Mouse (Mus musculus) CH12.LX (cell line): ENCODE measurements around the gene Mxra8. TPM values are rescaled to one million over a fixed set of nuclear protein-coding genes. Genes with fewer than 3 reads are reported as not detected.

Experiments used
- DNase-seq: peaks from one replicate; pipeline ENCODE4 v3.0.0-alpha.2; 2013; ENCODE audit errors: extremely low read depth
- H3K27ac ChIP-seq: 2 replicates; pipeline ENCODE4 v1.5.1; 2012; ENCODE audit warnings: low read depth, mild to moderate bottlenecking, control low read depth, moderate library complexity; ENCODE audit not compliant: insufficient read depth
- H3K27me3 ChIP-seq: replicated peaks from 2 replicates; pipeline ENCODE3; 2012; ENCODE audit warnings: inconsistent platforms
- H3K36me3 ChIP-seq, 2 experiments: replicated peaks in 1 of 2; 2 replicates each; pipeline versions ENCODE3 to v1.6.1; 2012; ENCODE audit warnings: inconsistent platforms in 1 of 2, low read length in 1 of 2, mild to moderate bottlenecking in 1 of 2, mixed read lengths in 1 of 2, moderate library complexity in 1 of 2; ENCODE audit not compliant: control insufficient read depth in 1 of 2, insufficient read depth in 1 of 2
- H3K4me1 ChIP-seq, 2 experiments: 2 replicates each; pipeline ENCODE4 v1.6.1; 2012; ENCODE audit warnings: inconsistent platforms in 1 of 2, moderate library complexity in 1 of 2; ENCODE audit not compliant: insufficient read depth in 2 of 2, control insufficient read depth in 1 of 2
- H3K4me2 ChIP-seq: 2 replicates; pipeline ENCODE4 v1.6.1; 2012; ENCODE audit warnings: low read depth, mild to moderate bottlenecking, control low read depth; ENCODE audit not compliant: poor library complexity, insufficient read depth, severe bottlenecking
- H3K4me3 ChIP-seq, 3 experiments: fragments of 150-350 bp in 1 of 3; sonication (generic) in 1 of 3; replicated peaks in 1 of 3; 2 replicates each; pipeline versions ENCODE3 to v1.5.1; 2011 to 2012; ENCODE audit warnings: low read depth in 2 of 3, low read length in 2 of 3, mild to moderate bottlenecking in 2 of 3, moderate library complexity in 2 of 3, control low read depth in 1 of 3, improper control_type of control experiment in 1 of 3, inconsistent platforms in 1 of 3, mixed read lengths in 1 of 3; ENCODE audit not compliant: poor library complexity in 1 of 3
- H3K79me2 ChIP-seq: replicated peaks from 2 replicates; pipeline ENCODE4 v1.6.1; 2012; ENCODE audit warnings: mild to moderate bottlenecking, moderate library complexity; ENCODE audit not compliant: control insufficient read depth, poor library complexity, insufficient read depth, severe bottlenecking; ENCODE audit errors: extremely low read depth
- H3K9ac ChIP-seq: 2 replicates; pipeline ENCODE4 v1.6.1; 2012; ENCODE audit warnings: low read depth, mild to moderate bottlenecking, control low read depth, moderate library complexity; ENCODE audit not compliant: insufficient read depth
- H3K9me3 ChIP-seq: replicated peaks from 2 replicates; pipeline ENCODE3; 2012; ENCODE audit warnings: low read length, inconsistent platforms, mixed read lengths
- BHLHE40 ChIP-seq: IDR thresholded peaks from 2 replicates; pipeline ENCODE4 v1.6.1; 2011; ENCODE audit warnings: mild to moderate bottlenecking, low read depth, low read length, improper control_type of control experiment
- CHD1 ChIP-seq: IDR thresholded peaks from 2 replicates; pipeline ENCODE4 v1.6.1; 2012; ENCODE audit warnings: low read depth, low read length, improper control_type of control experiment, inconsistent platforms
- CHD2 ChIP-seq: IDR thresholded peaks from 2 replicates; pipeline ENCODE4 v1.6.1; 2011; ENCODE audit warnings: low read length, improper control_type of control experiment
- CTCF ChIP-seq, 2 experiments: IDR thresholded peaks in 1 of 2; conservative IDR thresholded peaks in 1 of 2; 2 replicates each; pipeline ENCODE4 v1.5.1; 2011 to 2012; ENCODE audit warnings: low read depth in 2 of 2, low read length in 2 of 2, improper control_type of control experiment in 1 of 2, inconsistent platforms in 1 of 2, mild to moderate bottlenecking in 1 of 2, moderate library complexity in 1 of 2
- E2F4 ChIP-seq: IDR thresholded peaks from 2 replicates; pipeline ENCODE4 v1.6.1; 2011; ENCODE audit warnings: low read depth, low read length, improper control_type of control experiment; ENCODE audit not compliant: insufficient replicate concordance
- ELF1 ChIP-seq: IDR thresholded peaks from 2 replicates; pipeline ENCODE4 v1.6.1; 2014; ENCODE audit warnings: low read depth, mild to moderate bottlenecking, inconsistent platforms, low read length, improper control_type of control experiment
- EP300 ChIP-seq: IDR thresholded peaks from 2 replicates; pipeline ENCODE4 v1.6.1; 2011; ENCODE audit warnings: low read length, improper control_type of control experiment
- ETS1 ChIP-seq: conservative IDR thresholded peaks from 2 replicates; pipeline ENCODE4 v1.6.1; 2012; ENCODE audit warnings: low read depth, mild to moderate bottlenecking, inconsistent platforms, low read length, improper control_type of control experiment, moderate library complexity
- GABPA ChIP-seq: IDR thresholded peaks from 2 replicates; pipeline ENCODE4 v1.6.1; 2012; ENCODE audit warnings: low read depth, low read length, improper control_type of control experiment, inconsistent platforms; ENCODE audit not compliant: insufficient replicate concordance
- IRF4 ChIP-seq: IDR thresholded peaks from 2 replicates; pipeline ENCODE4 v1.6.1; 2014; ENCODE audit warnings: low read depth, mild to moderate bottlenecking, inconsistent platforms, low read length, improper control_type of control experiment
- JUN ChIP-seq: IDR thresholded peaks from 2 replicates; pipeline ENCODE4 v1.6.1; 2011; ENCODE audit warnings: low read depth, mild to moderate bottlenecking, low read length, improper control_type of control experiment, moderate library complexity; ENCODE audit not compliant: insufficient read depth
- JUND ChIP-seq: conservative IDR thresholded peaks from 2 replicates; pipeline ENCODE4 v1.6.1; 2011; ENCODE audit warnings: low read depth, low read length, improper control_type of control experiment
- KAT2A ChIP-seq: IDR thresholded peaks from 2 replicates; pipeline ENCODE4 v1.6.1; 2012; ENCODE audit warnings: low read length, improper control_type of control experiment, inconsistent platforms; ENCODE audit not compliant: insufficient replicate concordance
- MAFK ChIP-seq: IDR thresholded peaks from 2 replicates; pipeline ENCODE4 v1.6.1; 2011; ENCODE audit warnings: low read length, improper control_type of control experiment; ENCODE audit not compliant: insufficient replicate concordance
- MAZ ChIP-seq: IDR thresholded peaks from 2 replicates; pipeline ENCODE4 v1.6.1; 2012; ENCODE audit warnings: low read depth, mild to moderate bottlenecking, inconsistent platforms, low read length, improper control_type of control experiment, moderate library complexity
- MEF2A ChIP-seq: IDR thresholded peaks from 2 replicates; pipeline ENCODE4 v1.6.1; 2014; ENCODE audit warnings: low read depth, mild to moderate bottlenecking, inconsistent platforms, low read length, improper control_type of control experiment, borderline replicate concordance
- MXI1 ChIP-seq: IDR thresholded peaks from 2 replicates; pipeline ENCODE4 v1.6.1; 2011; ENCODE audit warnings: mild to moderate bottlenecking, low read depth, low read length, improper control_type of control experiment
- MYC ChIP-seq: IDR thresholded peaks from 2 replicates; pipeline ENCODE4 v1.6.1; 2011; ENCODE audit warnings: low read depth, mild to moderate bottlenecking, improper control_type of control experiment, low read length
- NELFE ChIP-seq: IDR thresholded peaks from 2 replicates; pipeline ENCODE4 v1.6.1; 2011; ENCODE audit warnings: low read depth, low read length, improper control_type of control experiment
- NRF1 ChIP-seq: IDR thresholded peaks from 2 replicates; pipeline ENCODE4 v1.6.1; 2014; ENCODE audit warnings: low read depth, mild to moderate bottlenecking, inconsistent platforms, low read length, improper control_type of control experiment, moderate library complexity
- PAX5 ChIP-seq: IDR thresholded peaks from 2 replicates; pipeline ENCODE4 v1.6.1; 2012; ENCODE audit warnings: low read length, inconsistent platforms, mixed read lengths
- POLR2A ChIP-seq: IDR thresholded peaks from 2 replicates; pipeline ENCODE4 v1.6.1; 2011; ENCODE audit warnings: low read depth, mild to moderate bottlenecking, improper control_type of control experiment, low read length
- POLR2AphosphoS2 ChIP-seq: IDR thresholded peaks from 2 replicates; pipeline ENCODE4 v1.6.1; 2011; ENCODE audit warnings: low read depth, low read length, improper control_type of control experiment
- RAD21 ChIP-seq: IDR thresholded peaks from 2 replicates; pipeline ENCODE4 v1.6.1; 2011; ENCODE audit warnings: low read depth, mild to moderate bottlenecking, low read length, improper control_type of control experiment, moderate library complexity
- RCOR1 ChIP-seq: conservative IDR thresholded peaks from 2 replicates; pipeline ENCODE4 v1.6.1; 2012; ENCODE audit warnings: low read depth, mild to moderate bottlenecking, inconsistent platforms, low read length, improper control_type of control experiment
- SIN3A ChIP-seq: IDR thresholded peaks from 2 replicates; pipeline ENCODE4 v1.6.1; 2012; ENCODE audit warnings: low read length, improper control_type of control experiment, inconsistent platforms
- SMC3 ChIP-seq: IDR thresholded peaks from 2 replicates; pipeline ENCODE4 v1.6.1; 2011; ENCODE audit warnings: low read depth, low read length, improper control_type of control experiment
- TBP ChIP-seq: conservative IDR thresholded peaks from 2 replicates; pipeline ENCODE4 v1.6.1; 2011; ENCODE audit warnings: low read depth, low read length, improper control_type of control experiment
- TCF12 ChIP-seq: IDR thresholded peaks from 2 replicates; pipeline ENCODE4 v1.6.1; 2014; ENCODE audit warnings: low read depth, mild to moderate bottlenecking, inconsistent platforms, low read length, improper control_type of control experiment
- UBTF ChIP-seq: IDR thresholded peaks from 2 replicates; pipeline ENCODE4 v1.6.1; 2012; ENCODE audit warnings: low read depth, mild to moderate bottlenecking, inconsistent platforms, low read length, improper control_type of control experiment, moderate library complexity
- USF1 ChIP-seq: IDR thresholded peaks from 2 replicates; pipeline ENCODE4 v1.6.1; 2014; ENCODE audit warnings: low read depth, mild to moderate bottlenecking, inconsistent platforms, low read length, improper control_type of control experiment
- USF2 ChIP-seq: conservative IDR thresholded peaks from 2 replicates; pipeline ENCODE4 v1.6.1; 2011; ENCODE audit warnings: low read depth, low read length, improper control_type of control experiment
- ZC3H11A ChIP-seq: IDR thresholded peaks from 2 replicates; pipeline ENCODE4 v1.6.1; 2012; ENCODE audit warnings: low read depth, mild to moderate bottlenecking, inconsistent platforms, low read length, improper control_type of control experiment
- ZKSCAN1 ChIP-seq: IDR thresholded peaks from 2 replicates; pipeline ENCODE4 v1.6.1; 2012; ENCODE audit warnings: low read depth, inconsistent platforms, low read length, improper control_type of control experiment, borderline replicate concordance
- ZMIZ1 ChIP-seq: IDR thresholded peaks from 2 replicates; pipeline ENCODE4 v1.6.1; 2012; ENCODE audit warnings: low read depth, mild to moderate bottlenecking, inconsistent platforms, low read length, improper control_type of control experiment
- ZNF384 ChIP-seq: IDR thresholded peaks from 2 replicates; pipeline ENCODE4 v1.6.1; 2012; ENCODE audit warnings: low read depth, low read length, improper control_type of control experiment, inconsistent platforms
- dilution Hi-C: fragments of 300-500 bp; cut with MboI; formaldehyde crosslinking; loops from 2 replicates; pipeline ENCODE4 v1.14.3; 2020; ENCODE audit warnings: low sequenced_read_pairs; ENCODE audit not compliant: extremely low pct_unique_long_range_greater_than_20kb, extremely low pct_ligation_motif_present
- in situ Hi-C: fragments of 300-500 bp; cut with MboI; formaldehyde crosslinking; loops from 3 replicates; pipeline ENCODE4 v1.14.3; 2019; ENCODE audit warnings: low sequenced_read_pairs, low pct_ligation_motif_present, low pct_unique_long_range_greater_than_20kb, mixed read lengths
- polyA plus RNA-seq: library from polyadenylated mRNA; unstranded; fragments of >175 nt; gene quantifications from 2 replicates; pipeline ENCODE4 v1.2.1, GENCODE M21; 2012; ENCODE audit warnings: low read depth; ENCODE audit not compliant: insufficient read length
- total RNA-seq, 2 experiments: library from RNA; depleted of rRNA; stranded (reverse); fragments of 300-350 nt in 1 of 2; fragments of >200 nt in 1 of 2; gene quantifications; 2 replicates each; pipeline ENCODE4 v1.2.3; 2012 to 2014

The Mxra8 gene
- total and polyA plus RNA-seq, 3 experiments: 8.8 to 24.0 (median 12.4) TPM

GRCm38 (mm10) chr4:155807841-155808240 is 31.6 kb upstream of the Mxra8 start (continued):
- no peak for TF ChIP-seq POLR2AphosphoS2
- TF ChIP-seq, all 38 proteins: peak for 0

GRCm38 (mm10) chr4:155811929-155812664 is 27.4 kb upstream of the Mxra8 start, which contains the start of gene Ccnl2:
Gene Ccnl2 (plus strand): TSS chr4:155812489.
- Histone ChIP-seq H3K36me3 (peaks cover 70 to 75% of the 10 kb centered on the region in 2 experiments), H3K4me1 (peaks cover 6 to 28% of the 10 kb centered on the region in 2 experiments), H3K79me2 (peaks cover 39% of the 10 kb centered on the region), H3K4me2 (peak within 1 kb of the TSS; percentile 98), H3K27me3 (no peaks in the 10 kb centered on the region), H3K4me3 (peak within 1 kb of the TSS; percentile 82 to 100 (median 98)), H3K27ac (peak within 1 kb of the TSS; percentile 70), H3K9ac (peak within 1 kb of the TSS; percentile 99), H3K9me3 (no peaks in the 10 kb centered on the region)
- DNase-seq: peak; percentile 97
- in situ Hi-C loops: no loop called here
- dilution Hi-C loops: no loop called here
- peak; percentile 83; the same call in 1 of the 2 replicates for TF ChIP-seq TCF12
- TF ChIP-seq NRF1: peak; percentile 69
- peak; percentile 62 for TF ChIP-seq SIN3A
- TF ChIP-seq CHD2: peak; percentile 92
- TF ChIP-seq JUND: no peak
- 0 out of 2 replicates have a peak, but pooled peaks have one; percentile 9 for TF ChIP-seq IRF4
- TF ChIP-seq USF1: no peak
- TF ChIP-seq MAZ: peak; percentile 91
- no peak for TF ChIP-seq ZKSCAN1
- TF ChIP-seq MAFK: no peak
- no peak for TF ChIP-seq USF2
- no peak for TF ChIP-seq RAD21
- no peak; the same call in 1 of the 2 replicates for TF ChIP-seq MEF2A
- peak; percentile 69; the same call in 1 of the 2 replicates for TF ChIP-seq TBP
- peak; percentile 78; the same call in 1 of the 2 replicates for TF ChIP-seq KAT2A
- TF ChIP-seq MYC: peak; percentile 98
- TF ChIP-seq POLR2A: peak; percentile 85
- TF ChIP-seq RCOR1: no peak
- no peak; the same call in 1 of the 2 replicates for TF ChIP-seq UBTF
- TF ChIP-seq BHLHE40: peak; percentile 79
- no peak for TF ChIP-seq PAX5
- TF ChIP-seq JUN: no peak
- TF ChIP-seq ZNF384: no peak
- no peak for TF ChIP-seq ZC3H11A
- TF ChIP-seq CTCF (conservative IDR thresholded peaks at IDR 0.05 in 1 of 2, IDR thresholded peaks at IDR 0.05 in 1 of 2; ENCODE audit: low read depth in 2 of 2, low read length in 2 of 2): no peak
- peak; percentile 95 for TF ChIP-seq ELF1
- TF ChIP-seq E2F4: no peak
- no peak for TF ChIP-seq GABPA
- TF ChIP-seq ZMIZ1: peak; percentile 84; the same call in 1 of the 2 replicates
- peak; percentile 66 for TF ChIP-seq NELFE
- TF ChIP-seq ETS1: 0 out of 2 replicates have a peak, but pooled peaks have one; percentile 14
- no peak for TF ChIP-seq CHD1
- peak; percentile 88; the same call in 1 of the 2 replicates for TF ChIP-seq POLR2AphosphoS2
- no peak for TF ChIP-seq SMC3
- peak; percentile 95 for TF ChIP-seq MXI1
- TF ChIP-seq EP300: no peak
